Mouse (Mus musculus) cerebellum, adult 2 months (tissue): ENCODE results near the gene Mfsd6.

Experiments
- CTCF ChIP-seq: fragments of 200-500 bp; IDR thresholded peaks from 2 replicates; pipeline ENCODE4 v1.5.1; 2011; ENCODE audit warnings: low read depth, mild to moderate bottlenecking, control low read depth, low read length, moderate library complexity, borderline replicate concordance; ENCODE audit not compliant: insufficient read depth
- POLR2A ChIP-seq: fragments of 200-500 bp; IDR thresholded peaks from 2 replicates; pipeline ENCODE4 v1.6.1; 2011; ENCODE audit warnings: low read length, control low read depth, borderline replicate concordance; ENCODE audit not compliant: insufficient read depth

DNA sequence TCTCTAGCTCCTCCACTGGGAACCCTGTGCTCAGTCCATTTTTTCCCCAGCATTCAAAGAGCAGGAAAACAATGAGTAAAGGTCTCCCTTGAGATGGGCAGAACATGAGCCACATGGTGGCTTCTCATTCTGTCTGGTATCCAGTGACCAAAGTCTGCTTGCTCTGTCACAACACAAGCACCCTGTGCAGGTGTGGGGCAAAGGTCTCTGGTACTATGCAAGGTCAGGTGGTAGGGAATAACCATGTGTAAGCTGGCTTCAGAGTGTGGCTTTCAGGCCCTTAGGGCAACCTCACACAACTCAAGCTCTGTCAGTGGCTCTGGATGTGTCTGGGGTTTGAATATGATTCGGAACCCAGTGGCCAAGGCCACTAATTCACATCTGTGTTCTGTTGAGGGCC lies 22.7 kb upstream of the Mfsd6 start:
- TF ChIP-seq CTCF (no peak), POLR2A (no peak)
